Mouse (Mus musculus): Measurements from ENCODE around the gene Olfr704. TPM values are rescaled to one million over a fixed set of nuclear protein-coding genes. Genes with fewer than 3 reads are reported as not detected.
"Not testable (repeated sequence)": the region's sequence is repeated elsewhere in the genome, so short reads cannot be mapped to it uniquely, and the experiment has no call there.

Olfr704 gene
- polyA plus RNA-seq, 1 experiment = not detected

- Histone ChIP-seq H3K4me1 (ENCODE audit: control insufficient read depth, insufficient read depth, insufficient read length, low read length) (no peaks in the 10 kb centered on the region), H3K36me3 (ENCODE audit: control insufficient read depth, insufficient read depth, low read length) (no peaks in the 10 kb centered on the region), H3K27ac (ENCODE audit: insufficient read depth, low read depth, low read length) (no peak within 1 kb of the TSS), H3K4me3 (ENCODE audit: low read depth, low read length) (no peak within 1 kb of the TSS), H3K27me3 (ENCODE audit: control insufficient read depth, insufficient read depth, low read length) (no peaks in the 10 kb centered on the region)
- TF ChIP-seq CTCF (IDR thresholded peaks at IDR 0.05; ENCODE audit: extremely low read depth, insufficient read length, insufficient replicate concordance, low read depth, low read length) (no peak), POLR2A (IDR thresholded peaks at IDR 0.05; ENCODE audit: low read depth, low read length) (no peak)
- 74% methylated on average over 2 of the region's 2 CpGs for WGBS
Measured at GRCm38 (mm10) chr7:106888062-106888461, 25.1 kb downstream of the Olfr704 start, which contains the start of gene Olfr706. Gene Olfr706, minus strand, starts transcription at chr7:106888162.

- not testable (repeated sequence) for H3K4me1 ChIP-seq (ENCODE audit: control insufficient read depth, insufficient read depth, insufficient read length, low read length); H3K27ac ChIP-seq (ENCODE audit: insufficient read depth, low read depth, low read length); H3K4me3 ChIP-seq (ENCODE audit: low read depth, low read length); H3K36me3 ChIP-seq (ENCODE audit: control insufficient read depth, insufficient read depth, low read length); H3K27me3 ChIP-seq (ENCODE audit: control insufficient read depth, insufficient read depth, low read length)
- 96% methylated on average over 3 of the region's 3 CpGs for WGBS
Measured at GRCm38 (mm10) chr7:106901141-106901540, 38.2 kb downstream of the Olfr704 start, which contains the start of gene Olfr707. Gene Olfr707, minus strand, starts transcription at chr7:106901241.

- H3K4me3 ChIP-seq (ENCODE audit: low read depth, low read length) = no peak within 1 kb of the TSS
- no peaks in the 10 kb centered on the region for H3K36me3 ChIP-seq (ENCODE audit: control insufficient read depth, insufficient read depth, low read length)
- H3K27ac ChIP-seq (ENCODE audit: insufficient read depth, low read depth, low read length) = no peak within 1 kb of the TSS
- H3K4me1 ChIP-seq (ENCODE audit: control insufficient read depth, insufficient read depth, insufficient read length, low read length) = peaks cover 2% of the 10 kb centered on the region; the same call in 1 of the 2 replicates
- WGBS = 52% methylated on average over 2 of the region's 2 CpGs
- TF ChIP-seq CTCF (IDR thresholded peaks at IDR 0.05; ENCODE audit: extremely low read depth, insufficient read length, insufficient replicate concordance, low read depth, low read length) (no peak), POLR2A (IDR thresholded peaks at IDR 0.05; ENCODE audit: low read depth, low read length) (no peak)
- no peaks in the 10 kb centered on the region for H3K27me3 ChIP-seq (ENCODE audit: control insufficient read depth, insufficient read depth, low read length)
Measured at GRCm38 (mm10) chr7:106907676-106908075, 44.7 kb downstream of the Olfr704 start, which contains the start of gene Olfr1532-ps1. Gene Olfr1532-ps1, plus strand, starts transcription at chr7:106908001.

Other genes starting within 250 kb of the Olfr704 start
- not detected in 2 replicates for gene Olfr693, start 182.6 kb upstream of the Olfr704 start, polyA plus RNA-seq (2012; rRNA removed)
- not detected in 2 replicates for gene Olfr694, start 171.4 kb upstream of the Olfr704 start, polyA plus RNA-seq (2012; rRNA removed)
- not detected in 2 replicates for gene Olfr695, start 146.8 kb upstream of the Olfr704 start, polyA plus RNA-seq (2012; rRNA removed)
- gene Olfr697, start 120.7 kb upstream of the Olfr704 start, polyA plus RNA-seq (2012; rRNA removed) = not detected in 2 replicates
- gene Olfr698, start 107.8 kb upstream of the Olfr704 start, polyA plus RNA-seq (2012; rRNA removed) = not detected in 2 replicates
- not detected in 2 replicates for gene Olfr699, start 70.0 kb upstream of the Olfr704 start, polyA plus RNA-seq (2012; rRNA removed)
- gene Olfr700, start 54.4 kb upstream of the Olfr704 start, polyA plus RNA-seq (2012; rRNA removed) = not detected in 2 replicates
- not detected in 2 replicates for gene Olfr701, start 49.1 kb upstream of the Olfr704 start, polyA plus RNA-seq (2012; rRNA removed)
- gene Olfr702, start 29.3 kb upstream of the Olfr704 start, polyA plus RNA-seq (2012; rRNA removed) = not detected in 2 replicates
- not detected in 2 replicates for gene Olfr703, start 19.8 kb upstream of the Olfr704 start, polyA plus RNA-seq (2012; rRNA removed)
- gene Olfr705, start 13.7 kb downstream of the Olfr704 start, polyA plus RNA-seq (2012; rRNA removed) = not detected in 2 replicates
- gene Olfr706, start 25.0 kb downstream of the Olfr704 start, polyA plus RNA-seq (2012; rRNA removed) = not detected in 2 replicates
- gene Olfr707, start 38.1 kb downstream of the Olfr704 start, polyA plus RNA-seq (2012; rRNA removed) = not detected in 2 replicates
- gene Olfr1532-ps1, start 44.8 kb downstream of the Olfr704 start, polyA plus RNA-seq (2012; rRNA removed) = not detected in 2 replicates
- not detected in 2 replicates for gene Olfr709-ps1, start 69.0 kb downstream of the Olfr704 start, polyA plus RNA-seq (2012; rRNA removed)
- not detected in 2 replicates for gene Olfr710, start 85.1 kb downstream of the Olfr704 start, polyA plus RNA-seq (2012; rRNA removed)
- gene Olfr6, start 100.8 kb downstream of the Olfr704 start, polyA plus RNA-seq (2012; rRNA removed) = not detected in 2 replicates
- not detected in 2 replicates for gene Olfr711, start 112.3 kb downstream of the Olfr704 start, polyA plus RNA-seq (2012; rRNA removed)
- gene Olfr2, start 142.9 kb downstream of the Olfr704 start, polyA plus RNA-seq (2012; rRNA removed) = not detected in 2 replicates
- gene Olfr713, start 168.0 kb downstream of the Olfr704 start, polyA plus RNA-seq (2012; rRNA removed) = not detected in 2 replicates
- not detected in 2 replicates for gene Olfr714, start 207.8 kb downstream of the Olfr704 start, polyA plus RNA-seq (2012; rRNA removed)
- gene Olfr17, start 230.0 kb downstream of the Olfr704 start, polyA plus RNA-seq (2012; rRNA removed) = not detected in 2 replicates
- not detected in 2 replicates for gene Olfr715b, start 247.2 kb downstream of the Olfr704 start, polyA plus RNA-seq (2012; rRNA removed)